Mouse (Mus musculus): ENCODE results near the gene Mybpc1. TPM values are rescaled to one million over a fixed set of nuclear protein-coding genes. Genes with fewer than 3 reads are reported as not detected.
"Not testable (repeated sequence)": the region's sequence is repeated elsewhere in the genome, so short reads cannot be mapped to it uniquely, and the experiment has no call there.

Gene Mybpc1
- polyA plus RNA-seq, 1 experiment from 2014 or later, result 6.6 TPM

DNA sequence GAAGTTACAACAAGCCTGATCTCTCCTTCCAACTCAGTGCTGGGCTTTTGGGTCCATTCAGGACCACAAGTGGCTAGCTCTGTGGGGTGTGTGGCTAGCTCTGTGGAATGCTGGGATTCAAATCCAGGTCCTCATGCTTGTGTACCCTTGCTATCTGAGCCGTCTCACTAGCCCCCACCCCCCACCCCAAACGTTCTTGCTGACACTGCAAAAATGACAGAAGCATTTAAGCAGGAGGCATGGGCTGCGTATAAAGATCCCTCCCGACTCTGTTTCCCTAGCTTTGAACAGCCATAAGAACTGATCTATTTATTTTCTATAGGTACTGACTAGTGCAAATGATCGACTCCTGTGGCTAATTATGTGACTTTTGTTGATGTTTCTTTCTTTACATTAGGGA is 74.3 kb downstream of the Mybpc1 start:
- 62% methylated on average over 5 of the region's 5 CpGs for WGBS (ENCODE audit: insufficient replicate concordance)
- H3K9ac ChIP-seq (ENCODE audit: low read depth, low read length), result no peak overlapping the region
- no peaks in the 10 kb centered on the region for H3K9me3 ChIP-seq (replicated peaks; ENCODE audit: control insufficient read depth, low read length)
- H3K4me2 ChIP-seq, result no peak overlapping the region
- no peaks in the 10 kb centered on the region for H3K27me3 ChIP-seq (ENCODE audit: control insufficient read depth, insufficient read depth, low read length)
- ATAC-seq (replicated peaks; ENCODE audit: insufficient number of reproducible peaks, low FRiP score, low TSS enrichment), result no peak
- H3K4me3 ChIP-seq (ENCODE audit: low read depth, low read length), result no peak overlapping the region
- H3K36me3 ChIP-seq (ENCODE audit: control insufficient read depth, insufficient read depth, low read length), result no peaks in the 10 kb centered on the region
- no peaks in the 10 kb centered on the region for H3K4me1 ChIP-seq (ENCODE audit: control insufficient read depth, insufficient read depth, low read length)
- H3K27ac ChIP-seq (ENCODE audit: low read depth, low read length), result no peak overlapping the region

DNA sequence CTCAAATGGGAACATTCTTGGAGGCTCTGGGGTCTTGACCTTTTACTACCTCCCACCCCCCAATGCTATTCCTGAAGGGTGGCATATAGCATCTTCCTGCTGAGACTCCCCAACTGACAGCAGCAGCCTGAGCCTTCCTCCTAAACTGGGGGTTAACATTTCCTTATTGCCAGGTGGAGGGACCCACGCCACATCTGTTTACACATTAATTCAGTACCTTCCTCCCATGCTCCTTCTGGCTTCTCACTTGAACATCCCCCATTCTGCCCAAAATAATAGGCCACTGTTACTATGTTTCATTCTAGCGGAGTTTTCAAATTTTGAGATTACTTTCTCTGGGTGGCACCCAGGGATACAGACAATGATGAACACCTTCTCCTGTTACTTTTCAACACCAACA is 80.9 kb downstream of the Mybpc1 start:
- Histone ChIP-seq H3K27me3 (ENCODE audit: control insufficient read depth, insufficient read depth, low read length) (no peaks in the 10 kb centered on the region), H3K9ac (ENCODE audit: low read depth, low read length) (no peak overlapping the region), H3K36me3 (ENCODE audit: control insufficient read depth, insufficient read depth, low read length) (no peaks in the 10 kb centered on the region), H3K9me3 (replicated peaks; ENCODE audit: control insufficient read depth, low read length) (no peaks in the 10 kb centered on the region), H3K27ac (ENCODE audit: low read depth, low read length) (no peak overlapping the region), H3K4me3 (ENCODE audit: low read depth, low read length) (no peak overlapping the region), H3K4me1 (ENCODE audit: control insufficient read depth, insufficient read depth, low read length) (no peaks in the 10 kb centered on the region), H3K4me2 (no peak overlapping the region)
- WGBS (ENCODE audit: insufficient replicate concordance), result 80% methylated on average over 2 of the region's 2 CpGs
- no peak for ATAC-seq (replicated peaks; ENCODE audit: insufficient number of reproducible peaks, low FRiP score, low TSS enrichment)

DNA sequence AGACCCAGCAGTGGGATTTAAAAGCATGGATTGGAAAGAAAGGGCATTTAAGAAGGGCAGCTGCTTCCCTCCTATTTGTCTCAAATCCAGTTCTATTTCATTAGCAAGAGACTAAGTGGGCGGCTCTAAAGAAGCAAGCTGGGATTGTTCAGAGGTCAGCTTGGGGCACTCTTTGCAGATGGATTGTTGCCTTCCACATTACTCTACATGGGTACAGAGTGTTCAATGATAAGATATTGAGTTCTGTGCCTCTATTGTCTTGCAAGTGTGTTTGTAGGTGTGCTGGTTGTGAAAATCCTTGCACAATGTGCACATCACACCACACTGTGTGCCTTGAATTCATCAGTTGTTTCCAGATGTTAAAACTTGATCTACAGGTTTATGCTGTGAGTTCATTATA is 81.7 kb downstream of the Mybpc1 start:
- Histone ChIP-seq H3K4me1 (ENCODE audit: control insufficient read depth, insufficient read depth, low read length) (no peaks in the 10 kb centered on the region), H3K4me3 (ENCODE audit: low read depth, low read length) (no peak overlapping the region), H3K27ac (ENCODE audit: low read depth, low read length) (no peak overlapping the region), H3K4me2 (no peak overlapping the region), H3K27me3 (ENCODE audit: control insufficient read depth, insufficient read depth, low read length) (no peaks in the 10 kb centered on the region), H3K36me3 (ENCODE audit: control insufficient read depth, insufficient read depth, low read length) (no peaks in the 10 kb centered on the region), H3K9ac (ENCODE audit: low read depth, low read length) (no peak overlapping the region), H3K9me3 (replicated peaks; ENCODE audit: control insufficient read depth, low read length) (no peaks in the 10 kb centered on the region)
- ATAC-seq (replicated peaks; ENCODE audit: insufficient number of reproducible peaks, low FRiP score, low TSS enrichment), result no peak
- 89% methylated on average over 1 of the region's 1 CpGs for WGBS (ENCODE audit: insufficient replicate concordance)

DNA sequence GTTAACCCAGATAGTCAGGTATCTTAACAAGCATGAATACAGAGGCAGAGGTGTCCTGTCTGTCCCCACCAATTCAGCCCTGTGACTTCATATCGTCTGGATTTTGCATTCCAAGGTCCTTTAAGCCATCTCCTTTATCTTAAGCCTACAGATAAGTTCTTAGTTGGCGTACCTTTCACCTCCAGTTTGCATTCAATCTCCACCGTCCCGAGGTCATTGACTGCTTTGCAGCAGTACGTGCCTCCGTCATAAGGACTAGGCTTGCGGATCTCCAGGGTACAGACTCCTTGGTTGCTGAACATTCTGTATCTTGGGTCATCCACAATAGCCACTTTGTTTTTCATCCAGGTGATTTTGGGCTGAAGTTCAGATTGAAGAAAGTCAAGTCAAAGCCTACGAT is 82.2 kb downstream of the Mybpc1 start:
- no peaks in the 10 kb centered on the region for H3K36me3 ChIP-seq (ENCODE audit: control insufficient read depth, insufficient read depth, low read length)
- WGBS (ENCODE audit: insufficient replicate concordance), result 67% methylated on average over 8 of the region's 8 CpGs
- H3K4me1 ChIP-seq (ENCODE audit: control insufficient read depth, insufficient read depth, low read length), result no peaks in the 10 kb centered on the region
- H3K9me3 ChIP-seq (replicated peaks; ENCODE audit: control insufficient read depth, low read length), result no peaks in the 10 kb centered on the region
- no peak overlapping the region for H3K4me2 ChIP-seq
- no peak overlapping the region for H3K27ac ChIP-seq (ENCODE audit: low read depth, low read length)
- H3K4me3 ChIP-seq (ENCODE audit: low read depth, low read length), result no peak overlapping the region
- ATAC-seq (replicated peaks; ENCODE audit: insufficient number of reproducible peaks, low FRiP score, low TSS enrichment), result no peak
- no peak overlapping the region for H3K9ac ChIP-seq (ENCODE audit: low read depth, low read length)
- H3K27me3 ChIP-seq (ENCODE audit: control insufficient read depth, insufficient read depth, low read length), result no peaks in the 10 kb centered on the region

DNA sequence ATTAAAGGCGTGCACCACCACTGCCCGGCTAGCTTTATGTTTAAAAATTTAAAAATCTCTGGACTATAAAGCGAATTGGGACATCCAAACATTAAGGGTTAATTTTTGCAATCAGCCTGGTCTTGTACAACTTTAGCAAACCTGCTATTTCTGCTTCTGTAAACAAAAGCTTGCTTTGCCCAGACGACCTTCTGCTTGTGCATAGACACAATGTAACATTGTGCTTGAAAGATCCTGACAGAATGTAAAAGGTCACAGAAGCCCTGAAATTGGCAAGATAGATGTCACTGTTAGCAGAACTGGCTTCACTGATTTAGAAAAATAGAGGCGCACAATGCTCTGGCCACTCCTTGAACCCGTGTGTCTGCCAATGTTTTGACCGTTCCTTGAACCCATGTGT is 89.9 kb downstream of the Mybpc1 start:
- H3K4me2 ChIP-seq; H3K9me3 ChIP-seq (replicated peaks; ENCODE audit: control insufficient read depth, low read length); H3K9ac ChIP-seq (ENCODE audit: low read depth, low read length); H3K4me3 ChIP-seq (ENCODE audit: low read depth, low read length); H3K4me1 ChIP-seq (ENCODE audit: control insufficient read depth, insufficient read depth, low read length); ATAC-seq (replicated peaks; ENCODE audit: insufficient number of reproducible peaks, low FRiP score, low TSS enrichment); H3K27me3 ChIP-seq (ENCODE audit: control insufficient read depth, insufficient read depth, low read length); H3K36me3 ChIP-seq (ENCODE audit: control insufficient read depth, insufficient read depth, low read length); H3K27ac ChIP-seq (ENCODE audit: low read depth, low read length): not testable (repeated sequence)
- WGBS (ENCODE audit: insufficient replicate concordance), result 92% methylated on average over 7 of the region's 7 CpGs

DNA sequence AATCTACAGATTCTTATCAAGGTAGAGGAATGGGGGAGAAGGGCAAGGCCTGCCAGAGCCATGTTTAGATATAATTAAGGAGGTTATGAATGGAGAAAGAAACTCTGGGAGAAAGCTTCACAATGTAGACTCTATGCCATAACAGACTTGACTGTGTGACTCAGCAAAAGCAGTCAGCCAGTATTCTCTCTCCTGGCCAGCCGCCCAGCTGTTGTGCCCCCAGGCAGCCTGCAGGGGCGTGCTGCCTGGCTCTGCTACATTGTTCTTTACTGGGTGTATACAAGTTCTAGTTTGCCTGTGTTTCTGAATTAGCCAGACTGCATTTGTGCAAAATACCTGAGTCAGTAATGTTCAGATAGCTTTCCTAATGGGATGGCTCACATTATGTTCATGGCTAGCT is 90.5 kb downstream of the Mybpc1 start:
- no peaks in the 10 kb centered on the region for H3K36me3 ChIP-seq (ENCODE audit: control insufficient read depth, insufficient read depth, low read length)
- H3K9ac ChIP-seq (ENCODE audit: low read depth, low read length), result no peak overlapping the region
- ATAC-seq (replicated peaks; ENCODE audit: insufficient number of reproducible peaks, low FRiP score, low TSS enrichment), result no peak; the same call in 1 of the 2 replicates
- no peaks in the 10 kb centered on the region for H3K27me3 ChIP-seq (ENCODE audit: control insufficient read depth, insufficient read depth, low read length)
- 51% methylated on average over 2 of the region's 2 CpGs for WGBS (ENCODE audit: insufficient replicate concordance)
- no peak overlapping the region for H3K4me3 ChIP-seq (ENCODE audit: low read depth, low read length)
- peaks cover 3% of the 10 kb centered on the region; the same call in 1 of the 2 replicates for H3K4me1 ChIP-seq (ENCODE audit: control insufficient read depth, insufficient read depth, low read length)
- H3K27ac ChIP-seq (ENCODE audit: low read depth, low read length), result no peak overlapping the region
- H3K9me3 ChIP-seq (replicated peaks; ENCODE audit: control insufficient read depth, low read length), result no peaks in the 10 kb centered on the region
- H3K4me2 ChIP-seq, result no peak overlapping the region

DNA sequence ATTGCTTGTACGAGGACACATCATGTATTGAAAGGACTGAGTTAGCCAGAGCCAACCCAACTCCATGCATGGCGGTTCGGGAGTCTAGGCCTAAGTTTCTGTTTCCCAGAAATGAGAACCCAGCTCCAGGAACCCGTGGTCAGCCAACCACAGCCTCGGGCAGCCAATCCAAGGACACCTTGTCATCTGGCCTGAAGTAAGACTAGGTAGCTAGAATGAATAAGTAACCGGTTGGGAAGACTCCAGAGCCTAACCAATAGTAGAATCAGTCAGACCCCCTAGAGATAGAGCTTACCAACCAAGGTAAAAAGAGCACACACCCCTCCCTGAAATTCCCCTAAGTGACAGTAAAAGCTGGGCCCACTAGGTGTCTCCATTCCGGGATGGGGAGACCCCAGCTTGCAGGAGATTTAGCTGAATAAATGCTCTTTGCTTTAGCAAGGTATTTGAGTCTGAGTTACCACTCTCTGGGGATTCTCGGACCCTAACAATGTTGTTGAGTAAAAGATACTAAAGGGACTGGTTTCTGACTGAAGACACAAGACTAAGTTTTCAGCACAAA is 91.3 kb downstream of the Mybpc1 start:
- no peak overlapping the region for H3K4me2 ChIP-seq
- ATAC-seq (replicated peaks; ENCODE audit: insufficient number of reproducible peaks, low FRiP score, low TSS enrichment), result no peak
- whole genome bisulfite sequencing (ENCODE audit: insufficient replicate concordance), result 66% methylated on average over 8 of the region's 8 CpGs
- no peak overlapping the region for H3K4me3 ChIP-seq (ENCODE audit: low read depth, low read length)
- H3K36me3 ChIP-seq (ENCODE audit: control insufficient read depth, insufficient read depth, low read length), result no peaks in the 10 kb centered on the region
- no peaks in the 10 kb centered on the region for H3K9me3 ChIP-seq (replicated peaks; ENCODE audit: control insufficient read depth, low read length)
- peaks cover 3% of the 10 kb centered on the region; the same call in 1 of the 2 replicates for H3K4me1 ChIP-seq (ENCODE audit: control insufficient read depth, insufficient read depth, low read length)
- H3K9ac ChIP-seq (ENCODE audit: low read depth, low read length), result no peak overlapping the region
- no peak overlapping the region for H3K27ac ChIP-seq (ENCODE audit: low read depth, low read length)
- H3K27me3 ChIP-seq (ENCODE audit: control insufficient read depth, insufficient read depth, low read length), result no peaks in the 10 kb centered on the region

DNA sequence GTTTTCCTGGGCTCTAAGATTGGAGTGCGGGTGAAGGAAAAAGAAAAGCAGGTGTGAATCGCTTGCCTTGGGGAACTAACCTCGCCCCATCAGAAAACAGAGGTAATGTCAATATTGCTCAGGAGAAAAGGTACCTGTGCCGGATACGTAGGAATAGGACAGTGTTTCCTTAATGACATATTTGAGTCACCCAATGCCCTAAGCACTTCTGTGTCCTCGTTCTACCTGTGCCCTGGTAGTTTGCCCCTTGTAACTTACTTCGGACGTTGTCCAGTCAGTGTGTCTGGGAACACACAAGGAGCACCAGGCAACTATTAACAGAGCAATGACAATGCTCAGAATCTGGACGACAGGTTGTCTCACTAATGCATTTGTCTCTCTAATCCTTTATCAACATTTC is 93.6 kb downstream of the Mybpc1 start:
- peaks cover 3% of the 10 kb centered on the region; the same call in 1 of the 2 replicates for H3K4me1 ChIP-seq (ENCODE audit: control insufficient read depth, insufficient read depth, low read length)
- no peak for ATAC-seq (replicated peaks; ENCODE audit: insufficient number of reproducible peaks, low FRiP score, low TSS enrichment)
- WGBS (ENCODE audit: insufficient replicate concordance), result 82% methylated on average over 9 of the region's 9 CpGs
- H3K9ac ChIP-seq (ENCODE audit: low read depth, low read length), result no peak overlapping the region
- no peak overlapping the region for H3K4me2 ChIP-seq
- no peaks in the 10 kb centered on the region for H3K27me3 ChIP-seq (ENCODE audit: control insufficient read depth, insufficient read depth, low read length)
- H3K27ac ChIP-seq (ENCODE audit: low read depth, low read length), result no peak overlapping the region
- H3K36me3 ChIP-seq (ENCODE audit: control insufficient read depth, insufficient read depth, low read length), result no peaks in the 10 kb centered on the region
- H3K9me3 ChIP-seq (replicated peaks; ENCODE audit: control insufficient read depth, low read length), result no peaks in the 10 kb centered on the region
- no peak overlapping the region for H3K4me3 ChIP-seq (ENCODE audit: low read depth, low read length)

DNA sequence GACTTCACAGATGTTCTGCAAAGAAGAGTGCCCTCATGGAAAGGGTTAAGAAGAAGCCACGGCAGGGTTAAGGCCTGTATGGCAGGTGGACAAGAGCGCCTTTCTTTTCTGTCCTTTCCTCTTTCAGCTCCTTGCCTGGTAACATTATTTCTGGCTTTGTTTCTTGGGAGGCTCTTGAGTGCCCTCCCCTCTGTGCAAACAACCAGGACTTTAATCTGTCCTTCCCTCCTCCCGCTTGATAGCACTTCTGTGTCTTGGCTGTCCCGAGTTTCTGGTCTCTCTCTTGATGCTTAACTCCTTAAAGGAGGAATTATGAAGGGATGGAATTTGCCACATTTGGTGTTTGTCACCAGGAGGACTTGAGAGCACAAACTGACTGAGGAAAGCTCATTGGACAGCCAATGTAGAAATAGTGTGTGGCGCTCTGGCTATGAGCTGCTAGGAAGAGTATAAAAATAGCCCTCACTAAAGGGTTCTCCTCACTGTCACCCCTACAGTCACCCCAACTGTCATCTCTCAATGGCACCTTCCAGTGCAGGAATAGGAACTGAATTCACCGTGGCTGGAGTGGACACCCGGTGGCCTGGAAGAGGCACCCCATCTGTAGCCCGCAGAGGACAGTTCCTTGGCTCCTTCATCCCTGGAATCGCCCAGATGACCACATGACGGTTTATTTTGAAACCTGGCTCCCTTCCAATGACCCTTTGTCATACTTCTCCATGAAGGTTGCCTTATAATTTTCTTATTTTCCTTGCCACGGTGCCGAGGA is 94.3 kb downstream of the Mybpc1 start:
- WGBS (ENCODE audit: insufficient replicate concordance), result 50% methylated on average over 12 of the region's 12 CpGs
- Histone ChIP-seq H3K4me1 (ENCODE audit: control insufficient read depth, insufficient read depth, low read length) (peaks cover 3% of the 10 kb centered on the region; the same call in 1 of the 2 replicates), H3K9ac (ENCODE audit: low read depth, low read length) (no peak overlapping the region), H3K36me3 (ENCODE audit: control insufficient read depth, insufficient read depth, low read length) (no peaks in the 10 kb centered on the region), H3K27ac (ENCODE audit: low read depth, low read length) (peak overlapping the region; percentile 37; the same call in 1 of the 2 replicates), H3K27me3 (ENCODE audit: control insufficient read depth, insufficient read depth, low read length) (no peaks in the 10 kb centered on the region), H3K9me3 (replicated peaks; ENCODE audit: control insufficient read depth, low read length) (no peaks in the 10 kb centered on the region), H3K4me3 (ENCODE audit: low read depth, low read length) (no peak overlapping the region), H3K4me2 (peak overlapping the region; percentile 14; the same call in 1 of the 2 replicates)
- 0 out of 2 replicates have a peak, but pooled peaks have one; percentile 52 for ATAC-seq (replicated peaks; ENCODE audit: insufficient number of reproducible peaks, low FRiP score, low TSS enrichment)

Data from heart, embryonic 11.5 days (tissue).